Mouse (Mus musculus): ENCODE measurements around the gene Man2b2.

Man2b2 gene

DNA sequence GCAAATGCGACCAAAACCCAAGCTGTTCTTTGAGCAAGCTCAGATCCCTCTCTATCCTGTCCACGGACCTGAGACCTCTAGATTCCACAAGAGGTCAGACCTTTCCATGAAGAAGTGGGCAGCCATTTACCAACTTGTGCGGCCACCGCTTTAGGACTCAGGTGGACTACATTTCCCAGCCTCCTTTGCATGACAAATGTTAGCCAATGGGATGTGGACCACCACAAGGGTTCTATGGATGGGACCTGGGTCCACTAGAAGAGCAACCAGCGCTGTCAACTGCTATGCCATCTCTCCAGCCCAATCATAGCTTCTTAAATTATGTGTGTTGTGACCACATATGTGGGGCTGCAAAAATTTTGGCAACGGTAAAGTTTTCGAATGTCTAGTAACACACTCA, 819 bp upstream of the Man2b2 start:
- DNase-seq = peak; percentile 44 to 64

DNA sequence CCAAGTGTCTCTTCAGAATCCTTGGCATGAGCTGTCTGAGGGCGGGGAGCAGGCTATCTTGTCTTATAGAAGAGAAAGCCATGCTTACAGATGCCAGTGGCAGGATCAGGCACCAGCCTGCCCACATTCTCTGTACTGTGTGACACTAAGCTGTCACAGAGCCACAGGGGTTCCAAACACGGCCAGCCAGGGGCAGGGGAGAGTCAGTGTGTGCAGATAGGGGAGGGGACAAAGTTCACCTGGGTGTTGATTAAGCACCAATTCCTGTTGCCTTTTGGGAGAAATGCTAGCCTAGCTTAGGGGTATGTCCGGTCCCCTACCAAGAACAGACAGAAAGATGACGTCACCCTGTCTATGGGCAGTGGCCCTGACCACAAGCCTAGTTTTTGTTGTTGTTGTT, 1.4 kb downstream of the Man2b2 start:
- DNase-seq = no peak

- DNase-seq = no peak
Measured at GRCm38 (mm10) chr5:36822907-36823306, 7.5 kb downstream of the Man2b2 start.

- DNase-seq = peak; percentile 69 to 82
Measured at GRCm38 (mm10) chr5:36820142-36820541, 10.3 kb downstream of the Man2b2 start.

GRCm38 (mm10) chr5:36819742-36820141, 10.7 kb downstream of the Man2b2 start:
- DNase-seq = no peak

DNA sequence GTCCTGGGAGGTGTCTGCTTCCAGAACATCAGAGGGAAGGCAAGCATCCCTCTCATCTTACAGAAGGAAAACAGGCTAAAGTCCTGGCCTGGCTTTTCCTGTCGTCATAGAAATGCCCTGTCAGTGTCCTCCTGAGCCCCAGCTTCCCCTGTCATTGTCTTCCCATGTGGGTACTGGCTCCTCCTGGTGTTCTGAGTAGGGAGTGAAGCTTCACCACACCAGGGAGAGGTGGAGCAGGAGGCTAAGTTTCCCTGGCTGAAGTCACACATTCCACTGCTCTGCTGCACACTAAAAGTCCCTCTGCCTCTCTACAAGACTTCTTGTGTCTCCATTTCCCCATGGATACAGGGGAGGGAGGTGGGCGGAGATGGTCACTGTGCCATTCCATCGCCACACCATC, 12.7 kb downstream of the Man2b2 start:
- no peak for DNase-seq

DNA sequence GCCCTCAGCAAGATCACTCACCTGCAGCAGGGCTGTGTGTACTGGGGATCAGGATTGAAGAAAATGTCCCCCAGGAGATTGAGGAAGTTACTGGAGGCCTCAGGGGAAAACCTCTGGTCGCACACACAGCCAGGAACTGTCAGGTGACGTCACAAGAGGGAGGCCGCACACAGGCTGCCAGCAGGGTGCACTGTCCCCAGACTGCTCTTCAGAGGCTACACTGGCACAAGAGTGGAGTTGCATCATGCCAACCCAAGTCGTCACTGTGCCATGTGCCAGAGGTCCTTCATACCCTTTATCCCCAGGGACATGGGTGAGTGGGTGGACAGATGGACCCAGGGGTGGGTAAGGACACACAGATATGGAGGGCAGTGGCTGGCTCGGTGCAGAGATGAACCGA, 15.9 kb downstream of the Man2b2 start:
- DNase-seq = no peak

DNA sequence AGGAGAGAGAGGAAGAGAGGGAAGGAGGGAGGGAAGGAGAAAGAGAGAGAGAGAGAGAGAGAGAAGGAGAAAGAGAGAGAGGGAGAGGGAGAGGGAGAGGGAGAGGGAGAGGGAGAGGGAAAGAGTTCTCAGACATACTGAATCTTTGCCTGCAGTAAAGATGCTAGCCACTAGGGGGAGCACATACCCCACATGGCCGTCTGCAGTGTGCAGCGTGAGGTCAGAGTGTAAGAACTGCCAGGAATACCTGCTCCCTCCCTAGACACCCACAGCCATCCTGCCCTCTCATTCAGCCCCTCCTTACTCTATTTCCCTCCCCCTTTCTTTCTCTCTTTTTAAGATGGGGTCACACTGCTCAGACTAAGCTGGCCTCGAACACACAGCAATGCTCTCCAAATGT, 19.0 kb downstream of the Man2b2 start:
- peak; percentile 72 to 88 for DNase-seq

- DNase-seq = no peak
Measured at GRCm38 (mm10) chr5:36810634-36811033, 19.8 kb downstream of the Man2b2 start.

- no peak for DNase-seq
Measured at GRCm38 (mm10) chr5:36809123-36809522, 21.3 kb downstream of the Man2b2 start.

DNA sequence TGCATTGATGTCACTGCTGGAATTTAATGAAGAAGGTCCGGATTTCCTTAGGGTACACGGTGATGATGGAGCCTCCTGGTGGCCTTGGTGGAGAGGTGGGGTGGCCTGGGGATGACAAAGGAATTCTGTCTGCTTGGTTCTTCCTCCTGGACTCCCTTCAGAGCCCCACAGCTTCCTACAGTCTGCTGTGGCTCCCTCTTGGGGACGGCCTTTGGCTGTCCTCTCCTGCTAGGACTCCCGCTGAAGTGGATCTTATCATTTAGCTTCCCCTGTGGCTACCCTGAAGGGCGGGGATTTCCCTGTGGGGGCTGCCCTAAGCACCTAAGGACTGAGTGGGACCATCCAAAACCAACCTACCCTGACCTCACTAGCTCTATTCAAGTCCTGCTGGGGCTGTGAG, 23.3 kb downstream of the Man2b2 start:
- no peak for DNase-seq

- no peak for DNase-seq
Measured at GRCm38 (mm10) chr5:36797291-36797690, 33.2 kb downstream of the Man2b2 start.

GRCm38 (mm10) chr5:36796296-36797014, 34.0 kb downstream of the Man2b2 start, which contains the start of gene Mrfap1:
Mrfap1 (minus strand) TSS chr5:36796772.
- peak; percentile 97 for DNase-seq

DNA sequence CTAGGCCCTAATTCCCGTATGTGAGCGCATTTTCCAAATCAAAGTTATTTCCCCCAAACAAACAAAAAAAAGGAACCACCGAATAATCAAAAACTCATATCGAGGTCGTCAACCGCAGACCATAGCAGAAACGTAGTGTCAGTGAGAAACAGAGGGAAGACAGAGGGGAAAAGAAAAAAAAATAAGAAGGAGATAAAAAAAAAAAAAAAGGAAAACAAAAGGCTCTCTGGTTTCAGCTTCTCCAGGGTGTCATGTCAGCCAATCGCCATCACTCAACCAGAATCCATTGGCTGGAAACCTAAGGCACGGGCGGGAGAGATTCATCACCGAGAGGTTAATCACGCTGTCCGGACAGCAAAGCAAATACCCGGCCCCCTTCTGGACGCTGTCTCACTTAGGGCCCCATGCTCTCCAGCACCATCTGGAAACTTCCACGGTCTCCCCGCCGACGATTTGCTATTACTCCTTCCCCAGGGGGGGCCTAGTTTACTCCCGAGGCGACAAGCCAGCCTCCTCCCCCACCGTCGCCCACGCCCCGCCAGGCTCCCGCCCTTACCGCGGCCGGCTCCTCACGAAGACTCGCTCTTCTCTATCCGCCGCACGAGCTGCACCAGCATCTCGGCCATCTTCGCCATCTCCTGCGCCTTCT, 34.7 kb downstream of the Man2b2 start:
- peak; percentile 78 to 81 for DNase-seq

- no peak for DNase-seq
Measured at GRCm38 (mm10) chr5:36791861-36792260, 38.6 kb downstream of the Man2b2 start.

GRCm38 (mm10) chr5:36786052-36786451, 44.4 kb downstream of the Man2b2 start:
- no peak for DNase-seq

- no peak for DNase-seq
Measured at GRCm38 (mm10) chr5:36779512-36779911, 50.9 kb downstream of the Man2b2 start.

GRCm38 (mm10) chr5:36778901-36779300, 51.6 kb downstream of the Man2b2 start:
- DNase-seq = no peak

- DNase-seq = no peak
Measured at GRCm38 (mm10) chr5:36777186-36777585, 53.3 kb downstream of the Man2b2 start.

GRCm38 (mm10) chr5:36776021-36776575, 54.4 kb downstream of the Man2b2 start:
- no peak for DNase-seq

GRCm38 (mm10) chr5:36775317-36775716, 55.1 kb downstream of the Man2b2 start:
- DNase-seq = no peak

DNA sequence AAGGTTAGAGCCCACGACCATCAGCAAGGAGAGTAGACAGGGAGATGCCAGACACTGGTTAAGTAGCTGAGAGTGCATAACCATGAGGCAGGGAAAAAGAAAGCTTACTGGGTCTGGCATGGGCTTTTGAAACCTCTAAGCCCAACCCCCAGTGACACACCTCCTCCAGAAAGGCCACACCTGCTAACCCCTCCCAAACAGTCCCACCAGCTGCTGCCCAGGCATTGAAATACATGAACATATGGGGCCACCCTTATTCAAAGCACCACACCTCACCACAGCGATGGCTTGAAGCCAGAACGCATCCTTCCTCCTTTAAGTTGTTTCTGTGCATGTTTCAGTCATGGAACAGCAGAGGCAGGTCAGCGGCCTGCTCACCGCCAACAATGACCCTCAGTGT, 57.9 kb downstream of the Man2b2 start:
- DNase-seq = no peak

GRCm38 (mm10) chr5:36769603-36770002, 60.9 kb downstream of the Man2b2 start:
- DNase-seq = no peak

Data from cerebellum, postnatal 25 days (tissue).